25 mouse cellular contexts compared by ENCODE assay signal in the genomic region with DNA sequence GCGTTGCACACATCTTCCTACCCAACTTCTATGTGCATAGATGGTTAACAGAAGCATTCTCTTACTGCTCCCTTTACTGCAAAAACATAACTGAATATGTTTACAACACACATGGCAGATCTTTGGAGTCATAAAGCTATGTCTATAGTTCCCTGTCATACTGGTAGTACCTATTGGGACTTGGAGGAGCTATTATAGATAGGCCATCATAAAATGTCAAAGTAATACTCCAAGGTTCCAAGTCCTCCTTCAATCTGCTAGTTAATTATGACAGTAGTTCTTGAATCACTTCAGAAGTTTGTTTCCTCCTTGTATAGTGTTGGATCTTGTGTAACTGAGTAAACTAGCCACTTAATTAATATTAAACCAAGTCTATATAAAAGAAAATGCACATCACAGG.
"Had no signal": no experiment of that assay in that cellular context is flagged by ENCODE, and none has a peak within 500 bp of the region (broad histone marks: within the 10 kb centered on the region; RNA-seq: fewer than 3 reads in every experiment).

No protein-coding gene starts in this region.

- H3K9me3 ChIP-seq: heart, embryonic 10.5 days; heart, embryonic 12.5 days; hindbrain, embryonic 10.5 days; hindbrain, embryonic 12.5 days; kidney, embryonic 15.5 days; limb, embryonic 10.5 days; limb, embryonic 12.5 days; liver, embryonic 12.5 days had no signal

- ATAC-seq: hindbrain, embryonic 16.5 days; inflammation-experienced regulatory T-cells, adult 6 months; liver, embryonic 12.5 days had no signal

- DNase-seq: gastrocnemius, postnatal 25 days; heart, adult 18-20 months; heart, postnatal 10 days; heart, postnatal 4 days; kidney, adult 11 months; kidney, adult 2 months; kidney, adult 9 months; kidney, postnatal 14 days; kidney, postnatal 36 days; liver had no signal

- H3K4me1 ChIP-seq: heart, embryonic 10.5 days; hindbrain, embryonic 10.5 days; hindbrain, embryonic 12.5 days; kidney, embryonic 15.5 days; limb, embryonic 10.5 days; limb, embryonic 12.5 days; liver, embryonic 12.5 days had no signal

- H3K9ac ChIP-seq: heart, embryonic 12.5 days; hindbrain, embryonic 12.5 days; hindbrain, embryonic 14.5 days; kidney, embryonic 15.5 days; limb, embryonic 12.5 days; liver, embryonic 12.5 days; liver, embryonic 14.5 days had no signal

- H3K4me3 ChIP-seq: heart, embryonic 10.5 days; heart, embryonic 12.5 days; hindbrain, embryonic 10.5 days; hindbrain, embryonic 12.5 days; kidney, embryonic 15.5 days; layer of hippocampus, adult 2 months; left cerebral cortex, adult 2 months; limb, embryonic 10.5 days; limb, embryonic 12.5 days; liver, embryonic 12.5 days had no signal

- H3K27me3 ChIP-seq: heart, embryonic 12.5 days; hindbrain, embryonic 12.5 days; kidney, embryonic 15.5 days; limb, embryonic 12.5 days; liver, embryonic 12.5 days had no signal

- H3K27ac ChIP-seq: heart, embryonic 10.5 days; hindbrain, embryonic 10.5 days; hindbrain, embryonic 12.5 days; hindbrain, embryonic 14.5 days; kidney, embryonic 15.5 days; kidney, postnatal 0 days; layer of hippocampus, adult 2 months; left cerebral cortex, adult 2 months; limb, embryonic 10.5 days; limb, embryonic 12.5 days; liver, embryonic 12.5 days; liver, embryonic 14.5 days had no signal

- H3K4me2 ChIP-seq: heart, embryonic 12.5 days; hindbrain, embryonic 12.5 days; hindbrain, embryonic 14.5 days; kidney, embryonic 15.5 days; limb, embryonic 12.5 days; liver, embryonic 12.5 days had no signal
